Mouse (Mus musculus) right cerebral cortex, adult 2 months (tissue): ENCODE results near the gene Tmem238l.
A peak's percentile ranks its signal among the peaks of the same experiment; 100 is the strongest.

Source experiments
- DNase-seq, 2 experiments: peaks; one replicate each; pipeline ENCODE4 v3.0.0; 2021 to 2022; ENCODE audit warnings: low spot score in 2 of 2

Tmem238l gene

DNA sequence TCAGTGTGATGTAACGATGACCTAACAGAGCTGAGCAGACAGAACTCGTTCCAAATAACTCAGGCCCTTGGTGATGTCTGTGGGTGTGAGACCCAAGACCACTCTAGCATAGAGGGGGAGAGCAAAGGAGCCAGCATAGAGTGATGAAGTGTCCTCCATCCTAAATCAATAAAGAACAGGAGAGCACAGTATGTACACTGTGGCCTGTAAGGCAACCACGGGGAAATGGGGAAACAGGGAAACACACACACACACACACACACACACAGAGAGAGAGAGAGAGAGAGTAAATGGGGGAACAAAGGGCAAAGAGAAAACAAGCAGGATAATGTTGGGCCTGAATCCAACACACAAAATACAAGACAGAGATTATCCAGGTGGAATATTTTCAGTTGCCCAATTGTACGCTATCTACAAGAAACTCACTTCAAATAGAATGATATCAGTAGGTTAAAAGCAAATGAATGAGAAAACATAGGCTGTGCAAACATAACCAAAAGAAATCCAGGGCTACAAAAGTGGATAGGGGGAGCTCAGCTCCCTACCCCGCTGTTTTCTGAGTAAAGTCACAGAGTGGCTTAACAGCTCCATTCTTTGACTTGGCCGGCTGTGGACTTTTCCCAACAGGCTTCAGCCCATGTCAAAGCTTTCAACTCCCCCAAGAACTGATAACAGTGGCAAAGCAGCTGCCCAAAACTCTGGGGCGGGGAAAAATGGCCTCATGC, 19.3 kb downstream of the Tmem238l start:
- DNase-seq: no peak

DNA sequence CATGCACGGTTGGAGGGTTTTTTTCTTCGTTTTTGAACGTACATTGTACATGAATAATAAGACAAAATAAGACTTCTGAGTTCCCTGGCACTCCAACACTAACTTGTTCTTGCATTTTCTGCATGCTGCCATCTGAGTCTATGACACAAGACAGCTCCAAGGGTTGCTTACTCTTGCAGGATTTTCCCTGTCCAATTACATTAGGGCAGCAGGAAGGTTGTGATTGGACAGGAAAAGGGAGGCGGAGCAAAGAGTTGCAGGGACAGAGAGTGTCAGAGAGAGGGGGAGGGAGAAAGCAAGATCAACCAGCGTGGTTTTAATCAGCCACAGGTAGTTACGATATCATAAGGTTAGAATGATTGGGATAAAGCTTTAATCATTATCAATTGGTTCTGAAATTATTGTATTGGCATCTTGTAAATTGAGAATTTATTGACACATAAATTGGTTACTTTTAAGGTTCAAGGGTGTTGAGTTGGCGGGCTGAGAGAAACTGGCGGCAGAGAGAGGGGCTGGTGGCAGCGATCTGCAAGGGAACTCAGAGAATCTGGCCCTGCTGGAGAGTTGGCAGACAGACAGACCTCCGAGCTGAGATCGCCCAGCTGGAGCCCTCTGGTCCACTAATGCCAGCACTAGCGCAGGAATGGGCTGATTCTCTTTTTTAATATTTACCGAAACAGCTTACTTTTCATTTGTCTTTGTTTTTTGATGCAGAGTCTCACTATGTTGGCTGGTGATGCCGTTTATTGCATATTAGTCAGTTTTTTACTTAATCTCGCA, 25.1 kb downstream of the Tmem238l start:
- DNase-seq: no peak

DNA sequence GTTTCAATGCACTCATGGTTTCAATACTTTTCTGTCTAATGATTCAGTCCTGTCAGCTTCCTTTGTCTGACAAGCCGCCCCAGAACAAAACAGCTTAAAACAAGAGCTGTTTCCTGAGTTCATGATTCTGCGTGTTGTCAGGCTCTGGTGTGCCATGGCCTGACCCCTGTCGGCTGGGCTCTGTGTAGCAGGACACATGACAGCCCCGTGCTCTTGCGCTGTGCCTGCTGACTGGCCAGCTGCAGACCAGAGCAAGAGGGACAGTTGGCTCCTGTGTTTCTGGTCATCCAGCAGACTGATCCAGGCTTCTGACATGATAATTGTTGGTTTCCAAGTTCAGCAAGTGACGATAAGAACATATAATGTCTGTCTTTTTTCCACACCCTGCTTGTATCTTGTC, 26.4 kb downstream of the Tmem238l start:
- no peak for DNase-seq

DNA sequence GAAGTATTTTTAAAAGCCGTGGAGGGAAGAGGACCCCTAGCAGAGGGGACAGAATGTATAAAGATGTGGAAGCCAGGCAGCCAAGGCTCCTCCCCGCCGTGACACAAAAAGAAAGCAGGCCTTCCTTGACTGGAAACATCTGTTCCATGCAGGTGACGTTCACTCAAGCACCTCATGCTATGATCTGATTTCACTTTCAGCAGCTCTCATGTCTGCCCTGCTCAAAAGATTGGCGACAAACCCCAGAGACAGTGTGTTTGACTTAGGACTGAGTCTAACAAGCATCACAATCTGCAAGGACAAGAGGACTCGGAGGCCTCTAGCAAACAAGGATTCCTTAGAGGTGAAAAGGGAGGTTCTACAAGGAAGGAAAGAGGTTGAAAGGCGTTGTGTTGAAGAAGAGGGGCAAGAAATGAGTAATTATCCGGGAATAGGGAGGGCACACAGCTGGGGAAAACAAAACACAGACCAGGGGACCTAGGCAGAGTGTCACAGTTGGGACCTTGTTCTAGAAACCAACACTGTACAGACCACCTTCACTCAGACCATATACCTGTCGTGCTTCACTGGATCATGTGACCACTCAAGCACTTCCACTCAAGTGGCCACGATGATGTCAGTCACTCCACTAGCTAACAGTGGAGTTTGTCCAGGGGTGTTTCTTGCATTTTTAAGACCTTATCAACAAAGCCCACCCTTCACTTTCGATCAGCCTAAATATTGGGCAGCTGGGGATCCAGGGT, 27.2 kb downstream of the Tmem238l start:
- no peak for DNase-seq

DNA sequence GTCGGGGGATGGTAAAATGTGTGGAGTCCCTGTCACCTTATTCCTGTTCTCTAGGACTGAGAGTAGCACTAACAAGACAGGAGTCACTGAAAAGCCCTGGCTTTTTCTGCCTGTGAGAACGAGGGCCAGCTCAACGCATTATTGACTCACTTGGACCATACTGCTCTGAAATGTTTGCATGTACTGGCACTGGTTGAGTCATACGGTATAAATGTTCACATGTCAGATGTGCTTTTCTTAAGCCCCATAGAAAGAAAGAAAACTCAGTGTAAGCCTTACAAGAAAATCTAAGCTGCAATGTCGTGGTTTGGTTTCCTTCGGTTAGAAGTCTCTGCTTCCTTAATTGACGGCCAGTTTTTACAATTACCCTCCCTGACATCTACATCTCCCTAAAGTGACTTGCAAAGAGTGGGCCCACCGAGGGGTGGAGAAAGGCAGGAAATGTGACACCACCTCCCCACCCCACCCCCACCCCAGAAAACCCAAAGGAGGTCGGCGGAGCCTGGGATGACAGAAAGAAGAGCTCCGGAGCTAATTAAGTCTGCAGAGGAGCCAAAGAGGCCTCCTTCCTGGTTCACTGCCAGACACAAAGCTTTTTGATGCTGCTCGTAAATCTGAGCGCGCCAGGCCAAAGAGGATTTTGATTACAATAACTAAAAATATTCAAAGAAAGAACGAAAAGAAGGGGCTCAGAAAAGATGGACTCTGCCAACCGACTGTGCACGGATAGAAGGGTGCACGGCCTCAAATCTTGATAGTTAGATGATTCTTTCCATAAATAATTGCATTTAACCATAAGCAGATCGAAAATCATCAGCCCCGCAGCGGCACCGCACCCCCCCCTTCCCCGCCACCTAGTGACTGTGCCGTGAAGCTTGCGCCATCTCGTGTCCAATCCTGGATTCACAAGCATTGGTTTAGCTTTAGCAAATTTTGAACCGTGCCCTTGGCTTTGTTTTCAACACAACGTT, 28.0 kb downstream of the Tmem238l start:
- peak; percentile 81 to 87 for DNase-seq

DNA sequence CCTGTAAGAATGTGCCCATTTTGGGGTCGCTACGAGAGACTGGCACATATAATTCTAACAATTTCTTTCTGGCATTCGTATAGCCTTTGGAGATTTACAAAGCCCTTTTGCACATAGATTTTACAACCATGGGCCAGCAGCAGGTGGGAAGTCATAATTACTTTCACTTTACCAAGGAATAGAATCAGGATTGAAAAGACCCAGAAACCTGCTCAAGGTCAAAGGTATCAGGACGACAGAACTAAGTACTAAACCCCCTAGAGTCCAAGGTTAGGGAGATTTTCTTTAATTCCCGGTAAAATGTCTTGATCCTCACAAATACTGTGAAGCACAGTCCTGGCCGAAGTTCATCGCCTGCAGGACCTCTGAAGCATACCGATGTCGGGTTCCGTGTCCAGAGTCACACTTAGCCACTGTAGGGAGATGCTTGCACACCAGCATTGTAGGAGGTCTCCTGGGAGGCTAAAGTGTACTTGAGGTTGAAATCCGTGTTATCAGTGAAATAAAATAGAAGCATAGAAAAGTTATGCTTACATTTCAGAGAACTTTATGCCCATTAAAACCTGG, 28.8 kb downstream of the Tmem238l start:
- DNase-seq: no peak

DNA sequence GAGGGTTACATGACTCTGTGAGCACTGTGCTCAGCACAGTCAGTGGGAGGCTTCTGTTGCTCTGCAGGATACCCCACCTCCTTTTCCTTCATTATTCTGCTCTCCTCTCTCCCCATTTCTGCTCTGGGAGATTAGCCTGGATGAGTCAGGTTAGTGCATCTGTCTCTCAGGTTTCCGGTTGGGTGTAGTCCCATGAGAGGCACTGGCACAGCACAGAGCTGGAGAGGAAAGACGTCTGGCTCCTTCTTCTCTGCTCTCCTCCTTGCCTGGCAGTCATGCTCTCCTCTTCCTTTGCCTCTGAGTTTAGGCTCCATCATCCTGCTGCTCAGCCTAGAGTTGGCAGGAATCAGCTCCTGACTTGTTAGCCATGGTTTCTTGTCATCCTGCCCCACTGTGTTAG, 35.7 kb downstream of the Tmem238l start:
- DNase-seq: peak in 1 of 2 experiments; percentile 5

DNA sequence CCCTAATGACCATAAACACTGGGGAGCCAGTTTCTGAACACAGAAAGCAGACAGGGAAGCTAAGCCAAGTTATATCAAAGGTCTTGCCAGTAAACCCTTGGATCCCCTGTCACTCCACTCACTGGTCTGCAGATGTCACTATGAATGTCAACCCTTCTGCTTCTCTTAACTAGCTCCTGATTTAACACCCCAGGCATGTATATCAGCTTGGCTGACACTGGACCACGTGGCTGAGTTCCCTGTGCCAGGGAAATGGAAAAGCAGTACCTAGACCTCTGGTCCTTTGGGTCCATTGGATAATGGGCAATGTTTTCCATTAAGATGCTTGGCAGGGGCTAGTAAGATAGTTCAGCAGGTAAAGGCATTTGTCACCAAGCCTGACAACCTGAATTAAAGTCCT, 37.2 kb downstream of the Tmem238l start:
- no peak for DNase-seq

DNA sequence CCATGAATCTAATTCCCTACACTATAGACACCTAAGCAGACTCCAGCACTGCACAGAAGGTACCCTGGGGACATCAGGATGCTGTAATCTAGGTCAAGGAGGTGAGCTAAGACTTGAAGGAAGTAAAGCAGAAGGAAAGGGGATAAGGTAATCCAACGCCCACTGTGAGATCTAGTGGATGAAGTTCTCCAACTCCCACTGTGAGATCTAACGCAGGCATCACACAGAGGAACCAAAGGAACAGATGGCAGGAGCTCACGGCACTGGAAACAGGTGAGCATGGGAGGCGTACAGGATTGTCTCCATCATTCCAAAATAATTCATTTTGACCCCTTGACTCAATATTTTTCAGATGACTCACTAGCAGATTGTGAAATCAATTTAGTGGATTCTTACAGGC, 40.0 kb downstream of the Tmem238l start:
- no peak for DNase-seq

DNA sequence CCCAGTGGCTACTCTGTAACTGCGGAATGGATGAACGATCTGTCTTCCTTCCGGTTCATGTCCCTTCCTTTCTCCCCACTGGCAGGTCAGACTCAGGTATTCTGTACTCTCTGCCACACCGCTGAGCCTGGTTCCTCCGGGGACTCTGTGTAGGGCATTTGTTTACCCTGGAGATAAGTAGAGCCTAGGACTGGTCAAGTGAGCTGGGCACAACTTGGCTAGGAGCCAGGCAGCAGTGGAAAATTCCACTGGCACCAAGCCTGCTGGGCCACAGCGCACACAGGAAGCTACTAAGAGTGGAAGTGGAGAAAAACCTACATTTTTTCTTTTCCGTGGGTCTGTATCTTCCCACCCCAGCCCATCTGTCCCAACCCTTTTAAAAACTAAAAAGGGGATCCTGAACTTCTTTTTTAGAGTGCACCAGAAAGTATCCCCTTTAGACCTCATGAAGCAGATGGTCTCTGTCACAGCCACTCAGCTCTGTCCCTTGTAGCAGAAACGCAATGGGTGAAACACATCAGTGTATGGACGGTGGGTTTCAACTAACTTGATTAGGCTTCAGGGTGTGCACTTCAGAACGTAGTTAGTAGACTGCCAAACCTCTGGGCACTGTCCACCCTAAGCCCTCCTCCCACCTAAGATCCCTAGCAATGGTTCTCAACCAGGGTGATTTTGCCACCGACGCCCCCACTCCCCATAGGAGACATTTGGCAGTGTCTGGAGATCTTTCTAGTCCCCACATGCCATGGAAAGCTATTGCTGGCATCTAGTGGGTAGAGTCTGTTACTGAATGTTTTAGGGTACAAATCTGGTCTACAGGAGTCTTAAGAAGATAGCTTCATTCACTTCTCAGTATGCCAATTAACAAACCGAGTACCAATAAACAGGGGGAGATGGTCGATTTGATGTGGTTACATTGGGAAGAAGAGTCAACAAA, 42.3 kb downstream of the Tmem238l start:
- DNase-seq: peak in 1 of 2 experiments; percentile 44

DNA sequence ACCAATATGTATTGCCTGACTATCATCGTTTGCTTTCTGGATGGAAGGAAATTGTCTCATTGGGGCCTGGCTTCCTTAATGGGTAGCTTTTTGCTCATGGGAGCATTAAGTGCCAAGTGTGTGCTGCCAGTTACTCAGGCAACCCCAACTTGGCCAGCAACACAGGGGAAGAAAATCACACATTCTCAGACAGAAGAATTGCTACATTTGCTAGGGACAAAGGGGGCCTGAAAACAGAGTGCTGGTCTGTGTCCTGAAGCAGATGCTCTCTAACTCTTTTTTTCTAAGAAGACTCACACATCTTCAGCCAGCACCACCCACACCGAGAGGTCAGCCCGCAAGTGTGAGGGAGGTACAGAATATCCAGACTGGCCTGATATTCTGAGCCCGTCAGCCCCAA, 44.2 kb downstream of the Tmem238l start:
- no peak for DNase-seq

DNA sequence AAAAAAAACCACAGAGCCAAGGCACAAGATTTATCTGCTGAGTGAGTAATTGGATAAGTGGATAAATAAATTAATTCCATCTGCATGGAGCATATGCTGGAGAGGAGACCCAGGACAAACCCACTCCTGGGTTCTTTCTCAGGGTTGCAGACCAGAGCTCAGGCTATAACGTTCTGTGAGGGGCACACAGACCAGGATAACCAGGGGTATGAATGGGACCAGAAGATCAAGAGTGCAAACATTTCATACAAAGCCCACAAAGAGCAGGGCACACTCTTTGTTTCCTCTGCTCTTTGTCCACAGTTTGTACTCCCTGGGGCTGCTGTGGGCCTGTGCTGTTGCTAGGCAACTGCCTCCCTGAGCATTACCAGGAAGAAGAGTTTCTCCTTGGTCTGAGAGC, 45.3 kb downstream of the Tmem238l start:
- DNase-seq: no peak

DNA sequence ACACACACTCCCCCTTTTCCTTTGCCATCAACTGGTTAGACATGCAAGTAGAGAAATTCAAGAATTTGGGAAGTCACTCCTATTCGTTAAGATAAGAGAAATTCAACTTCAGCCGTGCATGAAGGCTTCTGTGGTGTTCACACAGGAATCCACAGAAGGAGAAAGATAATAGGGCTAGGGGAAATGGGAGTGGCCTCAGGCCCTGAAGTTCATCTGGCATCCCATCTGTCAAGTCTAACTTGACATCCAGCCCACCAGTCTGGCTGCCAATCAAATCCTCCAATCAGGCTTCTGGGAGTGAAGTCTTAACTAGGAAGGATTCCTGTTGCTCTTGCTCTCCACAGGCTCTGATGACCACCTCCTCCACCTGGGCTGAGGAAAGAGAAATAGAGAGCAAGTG, 46.5 kb downstream of the Tmem238l start:
- no peak for DNase-seq

DNA sequence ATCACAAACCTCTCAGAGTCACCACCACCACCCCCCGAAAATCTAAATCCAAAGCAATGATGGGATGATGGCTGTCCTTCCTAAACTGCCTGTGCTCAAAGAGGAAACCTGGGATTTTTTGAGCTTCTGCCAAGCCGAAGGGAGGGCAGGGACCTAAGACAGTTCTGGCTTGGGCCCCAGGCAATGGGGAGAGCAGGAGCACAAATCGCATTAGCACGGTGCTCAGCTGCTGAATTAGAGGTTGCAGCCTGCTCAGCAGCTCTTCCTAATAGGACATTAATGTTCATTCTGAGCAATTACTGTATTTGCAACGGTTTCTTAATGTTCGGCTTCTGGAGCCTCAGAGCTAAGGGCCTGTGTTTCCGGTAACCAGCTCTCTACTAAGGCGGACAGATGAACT, 51.5 kb downstream of the Tmem238l start:
- no peak for DNase-seq

DNA sequence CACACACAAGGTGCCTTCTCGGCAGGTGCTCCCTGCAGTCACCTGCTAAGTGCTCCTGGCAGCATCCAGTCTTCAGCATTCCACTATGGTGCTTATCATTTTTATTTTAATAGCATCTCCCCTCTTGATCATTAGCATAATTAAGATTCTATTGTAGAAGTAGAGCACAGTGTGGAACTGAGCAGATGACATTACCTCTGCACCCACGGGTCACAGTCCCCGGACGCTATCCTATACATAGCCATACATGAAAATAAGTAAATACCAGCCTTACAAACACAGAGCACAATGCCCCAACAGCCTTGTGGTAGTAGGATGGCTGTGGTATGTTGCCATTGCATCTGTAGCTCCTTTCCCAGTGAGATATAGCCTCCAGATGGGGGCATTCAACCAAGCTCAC, 52.1 kb downstream of the Tmem238l start:
- no peak for DNase-seq

DNA sequence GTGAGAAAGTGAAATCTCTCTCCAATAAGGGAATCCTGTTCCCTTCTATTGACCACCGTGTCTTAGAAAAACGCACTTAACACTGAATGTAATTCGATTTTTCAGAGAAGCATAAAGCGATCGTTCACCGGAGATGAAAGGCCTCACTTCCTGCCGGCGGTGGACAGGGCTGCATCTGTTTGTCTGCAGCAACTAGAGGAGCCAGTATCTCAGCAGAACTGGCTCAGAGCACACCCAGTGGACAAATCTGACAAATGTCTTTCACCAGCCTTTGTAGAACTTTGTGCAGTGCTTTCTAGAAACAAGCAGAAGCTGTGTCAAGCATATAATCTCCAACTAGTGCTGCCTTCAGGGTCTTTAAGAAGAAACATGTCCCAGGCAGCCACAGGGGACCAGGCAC, 54.0 kb downstream of the Tmem238l start:
- DNase-seq: no peak

DNA sequence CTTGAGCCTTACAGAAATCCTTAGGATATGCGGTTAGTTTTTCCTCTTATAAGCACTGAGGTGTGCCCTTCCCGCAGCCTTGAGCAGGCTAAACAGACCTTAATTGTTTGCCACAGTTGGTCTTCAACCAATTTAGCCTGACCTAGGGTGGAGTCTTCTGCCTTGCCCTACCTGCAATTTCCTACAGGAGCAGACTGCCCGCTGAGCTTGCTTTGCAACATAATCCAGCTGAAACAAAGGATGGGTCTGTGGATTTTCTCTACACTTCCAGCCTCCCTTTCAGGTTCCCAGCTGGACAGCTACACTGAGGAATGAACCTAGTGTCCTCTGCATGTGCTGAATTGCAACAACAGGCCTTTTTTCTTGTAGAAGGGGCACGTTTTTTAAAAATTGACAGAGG, 55.2 kb downstream of the Tmem238l start:
- no peak for DNase-seq
